Mouse (Mus musculus) megakaryocyte, adult 5-6 weeks (primary cell): Measurements from ENCODE around the gene Actr10. TPM values are rescaled to one million over a fixed set of nuclear protein-coding genes. Genes with fewer than 3 reads are reported as not detected.

Experiments
- ATAC-seq: 2 replicates; pipeline ENCODE4 v1.8.0; 2016; ENCODE audit warnings: mild to moderate bottlenecking, inconsistent platforms; ENCODE audit not compliant: poor library complexity, severe bottlenecking
- total RNA-seq, 2 experiments: library from RNA; stranded (forward) in 1 of 2; stranded (reverse) in 1 of 2; fragments of 153-499, 151-499 nt in 1 of 2; fragments of 221-1000, 200-1000 nt in 1 of 2; gene quantifications; 2 replicates each; pipeline versions ENCODE4 v1.2.3 to v1.2.4; 2015 to 2017

The Actr10 gene
- total RNA-seq, 2 experiments from 2014 or later: 54.0 to 153 TPM

- no peak for ATAC-seq
Measured at GRCm38 (mm10) chr12:70958640-70959039, 21.0 kb downstream of the Actr10 start.

- no peak for ATAC-seq
Measured at GRCm38 (mm10) chr12:70967581-70967980, 29.9 kb downstream of the Actr10 start.

GRCm38 (mm10) chr12:70968141-70968790, 30.6 kb downstream of the Actr10 start:
- peak; percentile 88 for ATAC-seq

- ATAC-seq: peak; percentile 55
Measured at GRCm38 (mm10) chr12:70968791-70969307, 31.2 kb downstream of the Actr10 start.

- peak; percentile 40 for ATAC-seq
Measured at GRCm38 (mm10) chr12:70969485-70970184, 32.0 kb downstream of the Actr10 start.

- no peak for ATAC-seq
Measured at GRCm38 (mm10) chr12:70973831-70974230, 36.2 kb downstream of the Actr10 start.

GRCm38 (mm10) chr12:70974441-70975266, 37.0 kb downstream of the Actr10 start, which contains the start of gene Psma3:
Gene Psma3, plus strand, starts transcription at chr12:70974621.
- ATAC-seq: peak; percentile 96

- no peak for ATAC-seq
Measured at GRCm38 (mm10) chr12:70975406-70975805, 37.7 kb downstream of the Actr10 start.

- ATAC-seq: no peak
Measured at GRCm38 (mm10) chr12:70975891-70976290, 38.2 kb downstream of the Actr10 start.

GRCm38 (mm10) chr12:70978345-70978744, 40.7 kb downstream of the Actr10 start:
- no peak for ATAC-seq

GRCm38 (mm10) chr12:70984855-70985550, 47.3 kb downstream of the Actr10 start:
- ATAC-seq: no peak

- ATAC-seq: no peak
Measured at GRCm38 (mm10) chr12:70997225-70997624, 59.6 kb downstream of the Actr10 start.

GRCm38 (mm10) chr12:70999423-70999903, 61.8 kb downstream of the Actr10 start:
- ATAC-seq: peak; percentile 88

GRCm38 (mm10) chr12:71000344-71000743, 62.7 kb downstream of the Actr10 start:
- no peak for ATAC-seq

- ATAC-seq: no peak
Measured at GRCm38 (mm10) chr12:71001456-71001855, 63.8 kb downstream of the Actr10 start.

GRCm38 (mm10) chr12:71003760-71004426, 66.2 kb downstream of the Actr10 start:
- no peak for ATAC-seq

GRCm38 (mm10) chr12:71006141-71006540, 68.5 kb downstream of the Actr10 start:
- no peak for ATAC-seq

GRCm38 (mm10) chr12:71006901-71007300, 69.2 kb downstream of the Actr10 start:
- no peak for ATAC-seq

- no peak for ATAC-seq
Measured at GRCm38 (mm10) chr12:71009769-71010168, 72.1 kb downstream of the Actr10 start.
